Mouse (Mus musculus) neutrophil, adult 5-6 weeks (primary cell): ENCODE results near the gene Gm21885. TPM values are rescaled to one million over a fixed set of nuclear protein-coding genes. Genes with fewer than 3 reads are reported as not detected.

Experiments
- ATAC-seq: fragments of 151-379, 151-347 bp; 2 replicates; pipeline ENCODE4 v1.8.0; 2017; ENCODE audit warnings: mild to moderate bottlenecking, moderate TSS enrichment; ENCODE audit not compliant: insufficient number of reproducible peaks, poor library complexity, low FRiP score, severe bottlenecking; ENCODE audit errors: extremely low read depth
- total RNA-seq: library from RNA; stranded (forward); fragments of 200-1000 nt; gene quantifications from 2 replicates; pipeline ENCODE4 v1.2.3, GENCODE M21; 2017

Gm21885 gene
- total RNA-seq, 1 experiment from 2014 or later: 2.2 TPM

DNA sequence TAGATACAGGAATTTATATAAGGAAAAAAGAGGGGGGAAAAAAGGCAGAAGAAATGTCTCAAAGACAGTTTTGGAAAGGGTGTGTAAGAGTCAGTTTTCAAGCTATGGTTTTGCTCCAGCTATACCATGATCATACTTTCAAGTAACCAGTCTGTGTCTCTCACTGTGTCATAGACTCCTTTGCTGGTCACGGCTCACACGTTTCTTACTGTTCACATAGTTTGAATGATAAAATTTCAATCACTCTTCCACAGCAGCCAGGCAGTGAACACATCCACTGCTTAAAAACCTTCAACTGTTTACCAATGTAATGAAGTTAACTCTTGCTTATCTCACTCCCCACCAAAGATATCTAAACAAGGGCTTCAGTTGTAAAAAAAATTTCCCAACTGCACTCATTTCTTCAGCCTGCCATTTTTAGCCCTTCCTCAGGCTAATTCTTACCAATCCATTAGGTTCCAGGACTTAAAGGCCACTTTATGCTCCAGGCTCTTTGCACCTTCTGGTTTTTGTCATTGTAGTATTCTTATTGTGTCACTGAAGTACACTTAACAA, 32.5 kb downstream of the Gm21885 start:
- ATAC-seq: no peak

GRCm38 (mm10) chr11:94315308-94315707, 33.6 kb downstream of the Gm21885 start:
- ATAC-seq: no peak

- ATAC-seq: no peak
These were observed 34.9 kb downstream of the Gm21885 start for GRCm38 (mm10) chr11:94316528-94316927.

GRCm38 (mm10) chr11:94317014-94317413, 35.3 kb downstream of the Gm21885 start:
- ATAC-seq: no peak

GRCm38 (mm10) chr11:94317515-94317914, 35.8 kb downstream of the Gm21885 start:
- no peak for ATAC-seq

- ATAC-seq: no peak
These were observed 36.4 kb downstream of the Gm21885 start for GRCm38 (mm10) chr11:94318056-94318455.

DNA sequence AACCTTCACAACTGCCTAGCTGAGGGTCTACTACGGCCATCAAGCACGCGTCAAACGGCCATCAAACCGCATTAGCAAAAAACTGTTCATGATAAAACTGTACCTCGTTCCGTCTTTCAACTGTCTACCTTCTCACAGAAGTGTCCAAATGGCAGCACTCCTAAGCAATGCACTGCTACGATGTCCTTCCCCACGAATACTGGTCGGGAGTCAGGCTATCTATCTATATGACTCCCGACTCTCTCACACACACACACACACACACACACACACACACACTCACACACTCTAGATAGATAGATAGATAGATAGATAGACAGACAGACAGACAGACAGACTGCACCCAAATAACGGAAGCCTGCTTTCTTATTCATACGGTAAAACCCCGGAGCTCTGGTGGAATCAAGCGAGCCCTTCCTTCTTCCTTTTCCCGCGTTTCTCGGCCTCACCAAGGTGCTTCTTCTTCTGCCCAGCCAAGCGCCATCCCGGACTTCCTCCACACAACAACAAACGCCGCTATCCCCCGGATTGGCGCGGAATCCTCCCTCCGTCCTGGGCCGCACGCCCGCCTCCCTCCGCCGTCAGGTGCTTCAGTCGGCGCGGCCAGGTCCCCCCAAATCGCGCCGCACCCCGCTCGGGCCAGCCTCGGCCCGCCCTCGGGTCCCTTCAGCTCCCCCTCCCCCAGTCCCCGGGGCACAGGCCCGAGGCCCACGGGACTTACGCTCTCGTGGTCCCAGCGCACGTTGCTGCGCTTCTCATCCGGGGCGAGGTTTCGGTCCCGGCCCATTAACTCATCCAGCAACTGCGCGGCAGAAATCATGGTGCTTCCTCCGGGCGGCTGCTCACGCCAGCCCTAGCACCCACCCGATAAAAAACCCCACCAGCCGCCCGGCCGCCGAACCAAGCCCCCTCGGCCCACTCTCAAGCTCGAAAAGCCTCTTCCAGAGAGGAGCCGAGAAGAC, 39.6 kb downstream of the Gm21885 start:
- ATAC-seq: peak; percentile 34

DNA sequence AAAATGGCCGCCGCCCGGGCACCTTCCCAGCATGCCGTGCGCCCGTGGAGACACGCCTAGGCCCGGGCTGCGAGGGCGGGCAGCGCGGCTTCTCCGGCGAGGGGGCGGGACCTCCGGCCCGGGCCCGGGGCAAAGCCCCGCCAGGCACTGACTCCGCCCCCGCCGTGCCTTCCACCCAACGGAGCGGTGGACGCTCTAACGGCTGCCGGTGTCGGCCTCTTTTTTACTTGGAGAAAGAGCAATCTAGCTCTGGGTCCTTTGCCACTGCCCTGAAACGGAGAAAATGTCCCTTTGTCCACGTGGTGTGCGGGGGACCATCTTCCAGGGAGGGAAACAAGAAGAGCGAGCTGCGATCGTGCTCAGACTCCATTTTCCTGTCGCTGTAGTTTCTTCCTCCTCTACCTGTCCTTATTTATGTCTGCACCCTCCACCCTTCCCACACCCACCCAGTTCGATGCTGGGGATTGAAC, 40.3 kb downstream of the Gm21885 start, which contains the start of gene Luc7l3:
TSS of gene Luc7l3 (minus strand) at position 58 of the 470 bp plus-strand sequence.
- peak; percentile 91 for ATAC-seq

DNA sequence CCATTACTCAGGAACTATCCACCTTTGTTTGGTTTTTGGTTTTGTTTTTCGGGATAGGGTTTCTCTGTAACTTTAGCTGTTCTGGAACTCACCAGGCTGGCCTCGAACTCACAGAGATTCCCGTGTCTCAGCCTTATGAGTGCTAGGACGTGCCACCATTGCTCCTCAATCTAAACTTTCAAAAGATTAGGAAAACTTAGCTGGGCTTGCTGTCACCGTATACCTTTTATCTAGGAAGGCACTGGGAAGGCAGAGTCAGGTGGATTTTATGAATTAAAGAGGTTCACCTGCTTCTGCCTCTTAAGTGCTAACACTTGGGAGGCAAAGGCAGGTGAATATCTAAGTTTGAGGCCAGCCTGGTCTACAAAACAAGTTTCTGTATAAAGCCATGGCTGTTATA, 41.0 kb downstream of the Gm21885 start:
- ATAC-seq: no peak

- ATAC-seq: no peak
These were observed 41.7 kb downstream of the Gm21885 start for GRCm38 (mm10) chr11:94323271-94323925.

DNA sequence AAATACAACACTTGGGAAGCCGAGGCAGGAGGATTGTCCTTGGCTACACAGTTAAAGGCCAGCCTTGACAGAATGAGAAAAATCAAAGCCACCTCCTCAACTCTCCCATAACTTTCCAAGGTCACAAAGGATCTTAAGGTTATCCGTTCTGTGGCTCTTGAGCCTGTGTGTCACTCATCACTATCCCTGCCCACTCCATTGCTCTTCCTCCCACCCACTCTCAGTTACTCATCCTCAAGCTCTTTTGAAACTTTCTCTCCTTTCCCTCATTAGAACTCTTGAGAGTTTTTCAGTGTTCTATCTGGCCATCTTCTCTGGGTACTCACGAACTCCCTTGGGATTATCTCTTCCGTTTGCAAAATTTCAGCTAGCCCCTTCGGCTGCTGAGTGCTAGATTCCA, 42.9 kb downstream of the Gm21885 start:
- no peak for ATAC-seq

GRCm38 (mm10) chr11:94326961-94327411, 45.3 kb downstream of the Gm21885 start:
- no peak for ATAC-seq

DNA sequence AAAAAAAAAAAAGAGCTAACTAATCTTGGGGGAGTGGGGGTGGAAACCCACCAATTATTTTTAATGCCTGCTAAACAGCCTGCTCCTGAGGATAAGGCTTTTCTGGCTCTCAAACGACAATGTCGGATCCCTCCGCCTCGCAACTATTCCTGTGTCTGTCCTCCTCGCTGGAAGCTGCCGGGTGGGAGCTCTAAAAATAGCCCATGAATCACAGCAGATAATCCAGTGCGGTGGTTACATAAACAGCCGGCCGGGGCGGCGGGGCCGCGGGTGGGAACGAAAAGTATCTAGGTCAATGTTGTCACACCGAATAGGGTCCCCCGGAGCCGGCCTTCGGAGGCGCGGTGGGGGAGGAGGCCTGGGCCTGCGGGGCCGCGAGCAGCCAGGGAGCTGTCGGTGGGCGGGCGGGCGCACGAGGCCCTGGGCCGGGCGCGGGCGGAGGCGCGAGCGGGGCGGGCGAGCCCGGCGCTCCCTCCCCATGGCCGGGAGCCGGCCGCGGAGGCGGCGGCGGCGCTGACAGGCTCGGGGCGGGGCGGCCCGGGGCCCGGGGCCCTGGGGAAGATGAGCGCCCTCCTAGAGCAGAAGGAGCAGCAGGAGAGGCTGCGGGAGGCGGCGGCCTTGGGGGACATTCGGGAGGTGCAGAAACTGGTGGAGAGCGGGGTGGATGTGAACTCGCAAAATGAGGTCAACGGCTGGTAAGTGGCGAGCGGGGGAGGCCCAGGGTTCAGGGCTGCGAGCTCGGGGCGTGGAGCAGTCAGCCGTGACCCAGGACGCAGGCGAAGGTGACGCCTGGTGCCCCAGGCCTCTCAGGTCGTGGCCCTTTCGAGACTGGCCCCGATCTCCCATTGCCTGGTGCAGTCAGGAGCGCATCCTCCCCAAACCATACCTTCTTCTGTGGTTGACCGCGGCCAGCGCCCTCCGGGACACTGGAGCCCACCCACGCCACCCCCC, 46.3 kb downstream of the Gm21885 start, which contains the start of gene Ankrd40:
TSS of gene Ankrd40 (plus strand) at position 309 of the 951 bp plus-strand sequence.
- peak; percentile 80 for ATAC-seq

GRCm38 (mm10) chr11:94328644-94329025, 47.0 kb downstream of the Gm21885 start:
- ATAC-seq: no peak

GRCm38 (mm10) chr11:94329270-94329891, 47.7 kb downstream of the Gm21885 start:
- no peak for ATAC-seq

- ATAC-seq: no peak
These were observed 48.5 kb downstream of the Gm21885 start for GRCm38 (mm10) chr11:94330211-94330610.

GRCm38 (mm10) chr11:94332726-94333125, 51.1 kb downstream of the Gm21885 start:
- no peak for ATAC-seq

DNA sequence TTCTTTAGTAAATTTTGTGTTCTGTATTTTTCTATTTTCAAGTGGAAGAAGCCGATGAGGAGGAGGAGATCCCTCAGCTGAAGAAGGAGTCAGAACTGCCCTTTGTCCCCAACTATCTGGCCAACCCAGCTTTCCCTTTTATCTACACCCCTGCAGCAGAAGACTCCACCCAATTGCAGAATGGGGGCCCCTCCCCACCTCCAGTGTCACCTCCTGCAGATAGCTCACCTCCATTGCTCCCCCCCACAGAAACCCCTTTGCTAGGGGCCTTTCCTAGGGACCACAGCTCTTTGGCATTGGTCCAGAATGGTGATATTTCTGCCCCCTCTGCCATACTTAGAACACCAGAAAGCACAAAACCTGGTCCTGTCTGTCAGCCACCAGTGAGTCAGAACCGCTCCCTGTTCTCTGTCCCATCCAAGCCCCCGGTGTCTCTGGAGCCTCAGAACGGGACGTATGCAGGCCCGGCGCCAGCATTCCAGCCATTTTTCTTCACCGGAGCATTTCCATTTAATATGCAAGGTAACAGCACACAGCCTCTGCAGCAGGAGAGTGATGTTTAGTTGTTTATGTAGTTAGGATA, 52.8 kb downstream of the Gm21885 start:
- ATAC-seq: no peak
